Mouse (Mus musculus) lung, postnatal 0 days (tissue): ENCODE measurements at regions not wholly inside any gene's neighbourhood (a gene's known extent, or its start where the extent isn't known, plus 50 kb on each side); places are given as distances from the start of the nearest gene placed in this dataset.
"Not testable (repeated sequence)": the region's sequence is repeated elsewhere in the genome, so short reads cannot be mapped to it uniquely, and the experiment has no call there.

Experiments used
- ATAC-seq: fragments of 200-750 bp; cut with Nextera tagmentation; 2 replicates; pipeline ENCODE4 v1.8.0; 2017; ENCODE audit warnings: moderate library complexity
- DNase-seq: peaks from one replicate; pipeline ENCODE4 v3.0.0-alpha.2; 2016; ENCODE audit warnings: low spot score
- H3K27ac ChIP-seq: fragments of 300-500 bp; sonication (generic); 2 replicates; pipeline ENCODE4 v1.5.1; 2014; ENCODE audit warnings: antibody characterized with exemption, mild to moderate bottlenecking, low read length, mixed read lengths
- H3K27me3 ChIP-seq: fragments of 300-500 bp; sonication (generic); replicated peaks from 2 replicates; pipeline ENCODE4 v1.6.1; 2014; ENCODE audit warnings: low read length, mixed read lengths; ENCODE audit not compliant: insufficient read depth
- H3K36me3 ChIP-seq: fragments of 300-500 bp; sonication (generic); 2 replicates; pipeline ENCODE4 v1.6.1; 2014; ENCODE audit warnings: low read length, mixed read lengths; ENCODE audit not compliant: insufficient read depth
- H3K4me1 ChIP-seq: fragments of 300-500 bp; sonication (generic); 2 replicates; pipeline ENCODE4 v1.6.1; 2014; ENCODE audit warnings: antibody characterized with exemption, low read depth, low read length, mixed read lengths; ENCODE audit not compliant: insufficient read depth
- H3K4me2 ChIP-seq: fragments of 300-500 bp; sonication (generic); replicated peaks from 2 replicates; pipeline ENCODE4 v1.6.1; 2014; ENCODE audit warnings: low read depth, mild to moderate bottlenecking, low read length, moderate library complexity, mixed read lengths
- H3K4me3 ChIP-seq: fragments of 300-500 bp; sonication (generic); 2 replicates; pipeline ENCODE4 v1.5.1; 2014; ENCODE audit warnings: low read depth, low read length
- H3K9ac ChIP-seq: fragments of 300-500 bp; sonication (generic); replicated peaks from 2 replicates; pipeline ENCODE4 v1.6.1; 2014; ENCODE audit warnings: low read depth, mild to moderate bottlenecking
- H3K9me3 ChIP-seq: fragments of 300-500 bp; sonication (generic); 2 replicates; pipeline ENCODE4 v1.6.1; 2016; ENCODE audit warnings: low read length, mixed read lengths
- CTCF ChIP-seq: IDR thresholded peaks from 2 replicates; pipeline ENCODE4 v1.5.1; 2016; ENCODE audit warnings: antibody characterized with exemption, mild to moderate bottlenecking
- EP300 ChIP-seq: IDR thresholded peaks from 2 replicates; pipeline ENCODE4 v1.6.1; 2016; ENCODE audit warnings: antibody characterized with exemption, mild to moderate bottlenecking, control low read depth
- WGBS: fragments of 180-500 bp; shearing (Covaris S2); extraction: QIAGEN DNeasy Blood & Tissue Kit; methylation state at CpG from one replicate; pipeline ENCODE4 v1.1.7; 2014; 5-methylcytosine and 5-hydroxymethylcytosine counted together

GRCm38 (mm10) chr12:15455744-15456143, 361.0 kb downstream of the Trib2 start:
- DNase-seq (no peak), ATAC-seq (no peak)
- no peak overlapping the region for H3K9ac ChIP-seq
- no peaks in the 10 kb centered on the region for H3K4me1 ChIP-seq
- TF ChIP-seq CTCF, result no peak
- no peaks in the 10 kb centered on the region for H3K36me3 ChIP-seq
- no peak overlapping the region for H3K27ac ChIP-seq
- no peak overlapping the region for H3K4me3 ChIP-seq
- H3K9me3 ChIP-seq, result no peaks in the 10 kb centered on the region
- WGBS, result 96% methylated on average over 2 of the region's 2 CpGs
- no peaks in the 10 kb centered on the region for H3K27me3 ChIP-seq
- H3K4me2 ChIP-seq, result no peak overlapping the region

- WGBS, result 83% methylated on average over 4 of the region's 4 CpGs
- no peaks in the 10 kb centered on the region for H3K36me3 ChIP-seq
Measured at GRCm38 (mm10) chr12:15449484-15449883, 367.2 kb downstream of the Trib2 start.

DNA sequence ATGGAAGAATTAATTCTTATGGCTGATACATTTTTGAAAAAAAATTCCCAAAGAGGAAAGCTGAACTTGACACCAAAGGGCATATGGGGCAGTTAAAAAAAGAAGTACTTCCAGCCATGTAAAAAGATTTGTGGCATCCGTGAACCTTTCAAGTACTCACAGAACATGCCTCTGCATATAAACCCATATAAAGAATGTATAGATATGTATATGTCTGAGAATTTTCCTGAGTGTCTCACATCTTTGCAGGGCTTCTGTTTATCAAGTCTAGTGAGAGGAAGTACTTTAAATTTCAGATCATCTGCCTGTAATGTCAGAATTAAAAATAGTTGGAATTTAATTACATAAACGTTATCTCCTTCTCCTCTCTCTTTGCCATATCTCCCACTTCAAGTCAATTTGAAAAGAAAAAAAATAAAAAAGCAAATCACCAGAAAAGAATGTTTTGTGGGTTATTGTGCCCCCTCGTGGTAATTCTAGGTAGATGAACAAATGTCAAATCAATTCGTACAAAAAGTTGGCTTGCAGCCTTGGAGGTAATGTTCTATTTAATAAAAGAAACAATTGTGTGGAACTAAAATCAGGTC, 400.4 kb downstream of the Trib2 start:
- TF ChIP-seq EP300 (no peak), CTCF (peak; percentile 43)
- whole genome bisulfite sequencing, result 12% methylated on average over 4 of the region's 4 CpGs
- H3K4me2 ChIP-seq, result no peak overlapping the region
- H3K4me1 ChIP-seq, result no peaks in the 10 kb centered on the region
- H3K9me3 ChIP-seq, result no peaks in the 10 kb centered on the region
- H3K27ac ChIP-seq, result no peak overlapping the region
- H3K36me3 ChIP-seq, result no peaks in the 10 kb centered on the region
- ATAC-seq, result no peak
- peak; percentile 32 for DNase-seq
- no peaks in the 10 kb centered on the region for H3K27me3 ChIP-seq
- no peak overlapping the region for H3K9ac ChIP-seq
- no peak overlapping the region for H3K4me3 ChIP-seq

More at GRCm38 (mm10) chr12:15449484-15449883, 367.2 kb downstream of the Trib2 start:
- no peak for TF ChIP-seq CTCF
- no peak for TF ChIP-seq EP300
- ATAC-seq (no peak), DNase-seq (no peak)
- no peak overlapping the region for H3K27ac ChIP-seq
- no peaks in the 10 kb centered on the region for H3K4me1 ChIP-seq
- no peak overlapping the region for H3K9ac ChIP-seq
- no peak overlapping the region for H3K4me2 ChIP-seq
- no peak overlapping the region for H3K4me3 ChIP-seq
- no peaks in the 10 kb centered on the region for H3K27me3 ChIP-seq
- no peaks in the 10 kb centered on the region for H3K9me3 ChIP-seq

DNA sequence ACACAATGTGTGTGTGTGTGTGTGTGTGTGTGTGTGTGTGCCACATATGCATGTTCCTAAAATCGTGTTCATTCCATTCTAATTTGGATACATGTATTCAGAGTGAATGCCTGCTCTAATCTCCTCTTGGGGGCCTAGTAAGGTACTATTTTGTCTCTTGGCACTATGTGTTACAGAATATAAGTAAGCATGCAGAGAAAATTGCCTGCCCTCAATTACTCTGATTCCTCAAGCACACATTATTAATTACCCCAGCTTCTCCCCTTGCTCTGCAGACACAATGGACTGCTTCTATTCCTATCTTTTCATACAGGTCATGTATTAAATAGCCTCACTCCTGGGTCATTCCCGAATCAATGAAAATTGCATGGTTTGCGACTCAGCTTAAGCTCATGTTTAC, 406.3 kb downstream of the Trib2 start:
- ATAC-seq (no peak), DNase-seq (no peak)
- no peaks in the 10 kb centered on the region for H3K27me3 ChIP-seq

GRCm38 (mm10) chr12:15407577-15407976, 409.1 kb downstream of the Trib2 start:
- H3K4me2 ChIP-seq, DNase-seq, H3K27me3 ChIP-seq, H3K36me3 ChIP-seq, H3K9me3 ChIP-seq, H3K9ac ChIP-seq, H3K27ac ChIP-seq, H3K4me1 ChIP-seq, ATAC-seq, H3K4me3 ChIP-seq: not testable (repeated sequence)
- WGBS, result 47% methylated on average over 3 of the region's 3 CpGs

More for the DNA sequence above, 406.3 kb downstream of the Trib2 start:
- WGBS, result 66% methylated on average over 3 of the region's 3 CpGs
- Histone ChIP-seq H3K27ac (no peak overlapping the region), H3K4me1 (no peaks in the 10 kb centered on the region), H3K9me3 (no peaks in the 10 kb centered on the region), H3K36me3 (no peaks in the 10 kb centered on the region), H3K9ac (no peak overlapping the region), H3K4me2 (no peak overlapping the region), H3K4me3 (no peak overlapping the region)
- TF ChIP-seq CTCF (no peak), EP300 (no peak)

GRCm38 (mm10) chr12:15392641-15393040, 424.1 kb downstream of the Trib2 start:
- no peaks in the 10 kb centered on the region for H3K9me3 ChIP-seq
- DNase-seq (no peak), ATAC-seq (no peak)
- H3K27me3 ChIP-seq, result no peaks in the 10 kb centered on the region
- no peak overlapping the region for H3K4me3 ChIP-seq
- H3K36me3 ChIP-seq, result no peaks in the 10 kb centered on the region
- TF ChIP-seq EP300, result no peak
- TF ChIP-seq CTCF, result no peak
- no peak overlapping the region for H3K27ac ChIP-seq
- H3K4me2 ChIP-seq, result no peak overlapping the region
- no peak overlapping the region for H3K9ac ChIP-seq
- 70% methylated on average over 3 of the region's 3 CpGs for WGBS
- H3K4me1 ChIP-seq, result no peaks in the 10 kb centered on the region

DNA sequence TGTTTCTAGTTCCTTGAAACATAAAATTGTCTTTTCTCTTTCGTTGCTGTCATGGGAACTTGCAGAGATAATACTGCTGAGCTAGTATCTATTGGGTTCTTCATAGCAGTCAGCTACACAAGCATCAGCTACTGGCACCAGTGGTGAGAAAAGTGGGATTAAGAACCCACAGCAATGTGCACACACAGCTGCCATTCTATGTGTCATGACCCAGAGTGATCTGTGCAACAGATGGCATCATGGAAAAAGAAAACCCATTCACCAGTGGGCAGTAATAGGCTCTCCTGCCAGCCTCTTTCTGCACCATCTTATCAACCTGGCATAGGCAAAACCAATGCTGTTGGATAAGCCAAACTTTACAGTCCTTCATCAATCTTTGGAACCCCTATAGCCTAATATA, 428.1 kb downstream of the Trib2 start:
- DNase-seq (no peak), ATAC-seq (no peak)
- Histone ChIP-seq H3K4me1 (no peaks in the 10 kb centered on the region), H3K36me3 (no peaks in the 10 kb centered on the region), H3K9me3 (no peaks in the 10 kb centered on the region), H3K27ac (no peak overlapping the region), H3K27me3 (no peaks in the 10 kb centered on the region), H3K9ac (no peak overlapping the region), H3K4me2 (no peak overlapping the region), H3K4me3 (no peak overlapping the region)
- TF ChIP-seq EP300, result no peak
- TF ChIP-seq CTCF, result no peak
- WGBS, result 57% methylated on average over 1 of the region's 1 CpGs
